Mouse (Mus musculus) adrenal gland, postnatal 25 days (tissue): ENCODE data around the gene Gm49361. TPM values are rescaled to one million over a fixed set of nuclear protein-coding genes. Genes with fewer than 3 reads are reported as not detected.
"Not testable (repeated sequence)": the region's sequence is repeated elsewhere in the genome, so short reads cannot be mapped to it uniquely, and the experiment has no call there.

ENCODE experiments used
- DNase-seq: peaks from one replicate; pipeline ENCODE4 v3.0.0; 2021; ENCODE audit warnings: mixed read lengths
- long read RNA-seq: library from polyadenylated mRNA; stranded (forward); transcript quantifications from one replicate; pipeline ENCODE4 v2.0.0, GENCODE M21; 2021
- total RNA-seq: library from RNA; stranded (reverse); gene quantifications from 2 replicates; pipeline ENCODE4 v1.2.3, GENCODE M21; 2021

The Gm49361 gene
- not detected in 2 replicates for total RNA-seq
- long read RNA-seq = 0 reads

GRCm38 (mm10) chr14:57746001-57746771 is at the start of gene Gm49361:
Gene Gm49361 (minus strand): TSS chr14:57746103.
- peak; percentile 93 for DNase-seq

DNA sequence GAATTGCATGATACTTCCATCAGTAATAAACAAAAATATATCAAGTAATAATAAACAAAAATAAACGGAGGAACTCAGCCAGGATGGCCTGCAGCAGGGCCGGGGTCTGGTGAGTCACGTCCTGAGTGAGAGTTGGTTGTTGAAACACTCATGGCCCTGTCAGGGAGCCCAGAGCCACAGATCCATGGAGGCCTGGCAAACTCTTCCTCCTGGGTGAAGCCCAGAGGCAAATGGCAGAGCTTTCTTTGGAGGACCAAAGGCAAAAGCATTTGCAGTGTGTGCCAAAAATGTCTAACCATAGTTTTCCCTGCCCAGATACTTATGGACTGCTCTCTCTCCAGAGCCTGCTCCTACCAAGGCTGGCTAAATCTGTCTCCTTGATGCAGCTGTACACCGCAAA is 45.3 kb upstream of the Gm49361 start:
- no peak for DNase-seq

- DNase-seq = no peak
Observed at GRCm38 (mm10) chr14:57789759-57790158, 43.9 kb upstream of the Gm49361 start.

DNA sequence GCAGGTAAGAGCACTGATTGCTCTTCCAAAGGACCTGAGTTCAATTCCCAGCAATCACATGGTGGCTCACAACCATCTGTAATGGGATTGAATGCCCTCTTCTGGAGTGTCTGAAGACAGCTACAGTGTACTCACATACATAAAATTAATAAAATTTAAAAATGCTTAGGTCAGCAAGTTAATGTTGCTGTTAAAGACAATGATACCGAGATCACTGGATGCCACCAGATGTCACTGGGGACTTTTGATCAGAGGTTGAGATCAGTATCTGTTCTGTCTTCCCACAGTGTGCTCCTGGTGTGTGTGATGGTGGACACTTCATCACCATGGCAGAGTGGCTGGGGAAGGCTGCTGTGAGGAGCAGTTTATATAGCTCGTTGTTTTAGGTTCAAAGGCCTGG is 43.4 kb upstream of the Gm49361 start:
- no peak for DNase-seq

DNA sequence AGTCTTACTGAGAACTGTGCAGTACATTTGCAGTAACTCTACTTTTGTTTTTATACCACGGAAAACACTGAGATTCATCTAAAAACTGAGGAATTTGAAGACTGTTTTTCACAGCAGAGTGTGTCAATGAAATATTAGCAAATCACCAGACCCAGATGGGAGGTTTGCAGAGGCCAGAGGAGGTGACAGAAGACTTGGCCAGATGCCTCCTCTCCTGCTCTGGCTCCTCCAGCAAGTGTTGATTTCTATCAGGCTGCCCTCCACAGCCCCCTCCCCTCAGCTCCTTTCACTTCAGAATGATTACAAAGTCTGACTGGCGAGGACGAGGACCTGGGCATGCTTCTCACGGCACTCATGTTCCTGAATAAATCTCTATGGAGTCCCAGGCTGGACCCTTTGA is 41.5 kb upstream of the Gm49361 start:
- no peak for DNase-seq

- DNase-seq = no peak
Observed at GRCm38 (mm10) chr14:57772157-57772815, 26.4 kb upstream of the Gm49361 start.

GRCm38 (mm10) chr14:57769102-57769501 is 23.2 kb upstream of the Gm49361 start:
- no peak for DNase-seq

GRCm38 (mm10) chr14:57760447-57761412 is 14.8 kb upstream of the Gm49361 start:
- DNase-seq = no peak

DNA sequence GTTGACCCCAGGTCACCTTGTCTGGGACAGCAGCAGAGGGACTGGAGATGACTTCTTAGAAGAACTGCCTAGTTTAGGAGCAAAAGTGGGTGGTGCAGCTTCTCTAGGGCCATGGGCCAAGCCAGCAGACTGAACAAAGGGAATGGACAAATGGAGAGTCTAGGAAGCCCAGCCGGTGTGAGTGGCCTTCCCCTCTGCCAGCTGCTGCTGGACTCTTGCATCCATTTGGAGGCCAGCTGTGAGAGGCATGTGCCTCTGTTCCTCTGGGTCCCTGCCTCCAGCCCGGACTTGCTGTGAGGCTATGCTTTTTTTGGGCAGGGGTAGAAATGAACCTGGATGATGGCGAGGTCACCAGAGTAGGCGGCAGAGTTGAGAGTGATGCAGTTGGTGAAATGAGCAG is 12.3 kb upstream of the Gm49361 start, which contains the start of gene Lats2:
Gene Lats2, minus strand, starts transcription at position 152 of the 400 bp plus-strand sequence.
- no peak for DNase-seq

DNA sequence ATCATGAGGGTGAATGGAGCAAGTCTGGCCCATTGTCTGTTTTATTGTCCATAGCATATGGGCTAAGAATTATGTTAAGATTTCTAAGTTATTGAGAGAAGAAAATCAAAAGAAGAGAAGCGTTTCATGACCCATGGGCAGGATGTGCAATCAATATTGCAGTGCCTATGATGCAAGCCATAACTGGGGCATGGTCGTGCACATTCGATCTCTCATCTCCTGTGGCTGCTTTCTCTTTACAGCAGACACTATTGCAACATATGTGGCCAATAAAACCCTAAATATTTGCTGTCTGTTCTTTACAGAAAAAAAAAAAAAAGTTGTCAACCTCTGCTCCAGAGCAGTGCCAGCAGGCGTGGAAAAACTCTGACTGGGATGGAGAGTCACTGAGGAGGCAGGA is 10.2 kb upstream of the Gm49361 start:
- DNase-seq = no peak

DNA sequence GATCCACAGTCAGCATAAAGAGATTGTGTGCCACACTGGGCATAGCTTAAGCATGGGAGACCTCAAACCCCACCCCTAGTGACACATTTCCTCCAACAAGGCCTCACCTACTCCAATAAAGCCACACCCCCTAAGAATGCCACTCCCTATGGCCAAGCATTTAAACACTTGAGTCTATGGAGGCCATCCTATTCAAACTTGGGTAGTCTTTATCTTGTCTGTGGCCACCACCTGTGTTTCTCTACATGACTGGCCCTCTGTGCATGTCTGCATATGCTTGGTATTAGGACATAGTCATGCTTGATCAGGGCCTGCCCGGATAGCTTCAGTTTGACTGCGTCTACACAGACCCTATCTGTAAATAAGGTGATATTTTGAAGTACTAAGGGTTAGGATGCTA is 9.8 kb upstream of the Gm49361 start:
- DNase-seq = no peak

- no peak for DNase-seq
Observed at GRCm38 (mm10) chr14:57753351-57753992, 7.6 kb upstream of the Gm49361 start.

DNA sequence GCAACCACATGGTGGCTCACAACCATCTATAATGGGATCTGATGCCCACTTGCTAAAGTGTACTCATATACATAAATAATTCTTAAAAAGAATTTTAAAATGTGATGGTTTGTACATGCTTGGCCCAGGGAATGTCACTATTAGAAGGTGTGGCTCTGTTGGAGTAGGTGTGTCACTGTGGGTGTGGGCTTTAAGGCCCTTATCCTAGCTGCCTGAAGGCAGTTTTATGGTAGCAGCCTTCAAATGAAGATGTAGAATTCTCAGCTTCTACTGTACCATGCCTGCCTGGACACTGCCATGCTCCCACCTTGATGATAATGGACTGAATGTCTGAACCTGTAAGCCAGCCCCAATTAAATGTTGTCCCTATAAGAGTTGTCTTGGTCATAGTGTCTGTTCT is 5.1 kb upstream of the Gm49361 start:
- not testable (repeated sequence) for DNase-seq

- DNase-seq = no peak
Observed at GRCm38 (mm10) chr14:57749501-57749900, 3.6 kb upstream of the Gm49361 start.

GRCm38 (mm10) chr14:57745291-57745969 is 473 bp downstream of the Gm49361 start:
- peak; percentile 65 for DNase-seq

GRCm38 (mm10) chr14:57744547-57744946 is 1.4 kb downstream of the Gm49361 start:
- peak; percentile 37 for DNase-seq

DNA sequence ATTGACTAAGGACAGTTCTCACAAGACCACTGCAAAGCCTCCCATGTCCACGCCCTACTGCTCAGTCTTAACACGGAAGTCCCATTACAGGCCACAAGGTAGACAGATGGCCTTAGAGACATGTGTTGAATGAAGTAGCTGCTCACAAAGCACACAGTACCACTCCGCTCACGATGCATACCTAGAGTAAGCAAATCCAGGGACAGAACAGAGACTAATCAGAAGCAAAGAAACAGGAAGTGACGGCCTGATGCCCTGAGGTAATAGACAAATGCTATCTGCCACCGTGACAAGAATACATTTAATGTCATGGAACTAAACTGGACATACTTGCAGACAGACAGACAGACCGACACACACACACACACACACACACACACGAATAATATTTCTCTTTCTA is 5.3 kb downstream of the Gm49361 start:
- no peak for DNase-seq

DNA sequence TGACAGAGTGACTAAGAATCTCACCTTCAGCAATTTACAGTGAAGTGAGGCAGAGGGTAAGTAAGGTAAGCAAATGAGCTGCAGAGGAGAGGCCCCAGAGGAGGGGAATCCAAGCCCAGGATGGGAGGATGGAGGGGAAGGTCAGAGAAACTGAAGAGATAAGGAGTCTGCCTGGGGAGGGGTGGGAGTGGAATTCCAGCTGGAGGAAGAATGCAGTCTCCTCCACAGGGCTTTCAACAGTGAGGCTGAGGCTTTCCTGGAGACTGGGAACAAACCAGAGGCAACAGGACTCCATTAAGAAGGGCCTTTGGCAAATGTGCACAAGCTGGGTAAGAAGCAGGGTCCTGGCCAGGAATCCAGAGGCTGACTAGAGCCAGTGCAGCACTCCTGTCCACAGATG is 8.8 kb downstream of the Gm49361 start:
- DNase-seq = no peak

- DNase-seq = no peak
Observed at GRCm38 (mm10) chr14:57736141-57736540, 9.8 kb downstream of the Gm49361 start.

GRCm38 (mm10) chr14:57732668-57733293 is 13.1 kb downstream of the Gm49361 start:
- DNase-seq = no peak

DNA sequence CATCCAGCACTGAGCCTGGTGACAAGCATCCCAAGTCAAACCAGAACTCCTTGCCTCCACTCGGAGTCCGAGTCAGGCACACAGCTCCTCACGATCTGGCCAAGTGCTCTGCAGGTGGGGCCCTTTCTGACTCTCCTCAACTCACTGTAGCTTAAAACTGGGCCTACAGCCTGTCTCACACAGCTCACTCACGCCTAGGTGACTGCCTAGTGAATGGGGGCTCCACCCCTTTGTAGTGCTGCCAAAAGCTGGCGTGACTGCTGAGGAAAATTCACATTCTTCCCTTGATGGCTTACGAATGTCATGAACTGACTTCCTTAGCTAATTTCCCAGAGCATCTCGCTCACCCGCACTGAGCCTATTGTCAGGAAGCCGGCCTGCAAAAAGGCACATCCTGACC is 15.4 kb downstream of the Gm49361 start:
- DNase-seq = peak; percentile 39
